Mouse (Mus musculus) midbrain, embryonic 16.5 days (tissue): ENCODE data around the gene Fam234a. TPM values are rescaled to one million over a fixed set of nuclear protein-coding genes. Genes with fewer than 3 reads are reported as not detected.

ENCODE experiments used
- ATAC-seq: fragments of 200-750 bp; cut with Nextera tagmentation; 2 replicates; pipeline ENCODE4 v1.8.0; 2017; ENCODE audit warnings: moderate TSS enrichment
- H3K27ac ChIP-seq: fragments of 300-500 bp; sonication (generic); 2 replicates; pipeline ENCODE4 v1.5.1; 2014; ENCODE audit warnings: mild to moderate bottlenecking, low read length, mixed read lengths
- H3K27me3 ChIP-seq: fragments of 300-500 bp; sonication (generic); 2 replicates; pipeline ENCODE4 v1.6.1; 2014; ENCODE audit warnings: low read depth, low read length, mixed read lengths; ENCODE audit not compliant: control insufficient read depth, insufficient read depth
- H3K36me3 ChIP-seq: fragments of 300-500 bp; sonication (generic); 2 replicates; pipeline ENCODE4 v1.6.1; 2014; ENCODE audit warnings: mild to moderate bottlenecking, low read length, moderate library complexity, mixed read lengths; ENCODE audit not compliant: control insufficient read depth, insufficient read depth
- H3K4me1 ChIP-seq: fragments of 300-500 bp; sonication (generic); 2 replicates; pipeline ENCODE4 v1.6.1; 2014; ENCODE audit warnings: mild to moderate bottlenecking, low read length, mixed read lengths; ENCODE audit not compliant: control insufficient read depth, insufficient read depth
- H3K4me2 ChIP-seq: fragments of 300-500 bp; sonication (generic); 2 replicates; pipeline ENCODE4 v1.6.1; 2014; ENCODE audit warnings: mild to moderate bottlenecking, low read length, mixed read lengths
- H3K4me3 ChIP-seq: fragments of 300-500 bp; sonication (generic); 2 replicates; pipeline ENCODE4 v1.5.1; 2014; ENCODE audit warnings: low read depth, mild to moderate bottlenecking, low read length, moderate library complexity, mixed read lengths
- H3K9ac ChIP-seq: fragments of 300-500 bp; sonication (generic); 2 replicates; pipeline ENCODE4 v1.6.1; 2014; ENCODE audit warnings: low read depth, low read length, mixed read lengths
- H3K9me3 ChIP-seq: fragments of 300-500 bp; sonication (generic); replicated peaks from 2 replicates; pipeline ENCODE4 v1.6.1; 2014; ENCODE audit warnings: mild to moderate bottlenecking, low read length, mixed read lengths; ENCODE audit not compliant: control insufficient read depth, poor library complexity, severe bottlenecking
- WGBS: fragments of 180-500 bp; shearing (Covaris S2); extraction: QIAGEN DNeasy Blood & Tissue Kit; methylation state at CpG from one replicate; pipeline ENCODE4 v1.1.7; 2014; 5-methylcytosine and 5-hydroxymethylcytosine counted together
- polyA plus RNA-seq: library from polyadenylated mRNA; unstranded; fragments of >200 nt; fragmentation: Nextera tagmentation; extraction: Ambion mirVana; gene quantifications from 2 replicates; pipeline ENCODE4 v1.2.1, GENCODE M21; 2015

Gene Fam234a
- polyA plus RNA-seq, 1 experiment from 2014 or later, result 32.6 TPM

- no peak overlapping the region for H3K9ac ChIP-seq
- no peaks in the 10 kb centered on the region for H3K27me3 ChIP-seq
- H3K4me3 ChIP-seq, result no peak overlapping the region
- H3K36me3 ChIP-seq, result no peaks in the 10 kb centered on the region
- no peak overlapping the region for H3K27ac ChIP-seq
- no peaks in the 10 kb centered on the region for H3K9me3 ChIP-seq
- ATAC-seq, result no peak
- H3K4me2 ChIP-seq, result no peak overlapping the region
- peaks cover 15% of the 10 kb centered on the region for H3K4me1 ChIP-seq
- 73% methylated on average over 2 of the region's 2 CpGs for WGBS
Observed at GRCm38 (mm10) chr17:26239551-26239950, 4.5 kb downstream of the Fam234a start.

- Histone ChIP-seq H3K27me3 (no peaks in the 10 kb centered on the region), H3K27ac (no peak overlapping the region), H3K4me1 (peaks cover 3% of the 10 kb centered on the region), H3K9me3 (no peaks in the 10 kb centered on the region), H3K4me2 (no peak overlapping the region), H3K4me3 (no peak overlapping the region), H3K36me3 (no peaks in the 10 kb centered on the region), H3K9ac (no peak overlapping the region)
- 88% methylated on average over 10 of the region's 10 CpGs for WGBS
- ATAC-seq, result no peak
Observed at GRCm38 (mm10) chr17:26237667-26238066, 6.4 kb downstream of the Fam234a start.

GRCm38 (mm10) chr17:26235077-26235815 lies 8.8 kb downstream of the Fam234a start:
- Histone ChIP-seq H3K4me1 (no peaks in the 10 kb centered on the region), H3K4me3 (no peak overlapping the region), H3K4me2 (no peak overlapping the region), H3K36me3 (no peaks in the 10 kb centered on the region), H3K27me3 (no peaks in the 10 kb centered on the region), H3K9ac (no peak overlapping the region; the same call in 1 of the 2 replicates), H3K27ac (no peak overlapping the region), H3K9me3 (no peaks in the 10 kb centered on the region)
- WGBS, result 66% methylated on average over 13 of the region's 13 CpGs
- no peak for ATAC-seq

GRCm38 (mm10) chr17:26234386-26234785 lies 9.7 kb downstream of the Fam234a start:
- H3K4me3 ChIP-seq, result no peak overlapping the region
- no peaks in the 10 kb centered on the region for H3K9me3 ChIP-seq
- H3K4me2 ChIP-seq, result no peak overlapping the region
- WGBS, result 89% methylated on average over 8 of the region's 8 CpGs
- no peak overlapping the region for H3K9ac ChIP-seq
- H3K27me3 ChIP-seq, result no peaks in the 10 kb centered on the region
- no peak for ATAC-seq
- H3K4me1 ChIP-seq, result no peaks in the 10 kb centered on the region
- H3K27ac ChIP-seq, result no peak overlapping the region
- no peaks in the 10 kb centered on the region for H3K36me3 ChIP-seq

- WGBS, result 71% methylated on average over 8 of the region's 8 CpGs
- Histone ChIP-seq H3K4me2 (no peak overlapping the region), H3K4me1 (no peaks in the 10 kb centered on the region), H3K27me3 (no peaks in the 10 kb centered on the region), H3K4me3 (no peak overlapping the region), H3K27ac (no peak overlapping the region), H3K9me3 (no peaks in the 10 kb centered on the region), H3K36me3 (no peaks in the 10 kb centered on the region), H3K9ac (no peak overlapping the region)
- no peak for ATAC-seq
Observed at GRCm38 (mm10) chr17:26232863-26233262, 11.2 kb downstream of the Fam234a start.

GRCm38 (mm10) chr17:26231156-26231555 lies 12.9 kb downstream of the Fam234a start:
- Histone ChIP-seq H3K36me3 (no peaks in the 10 kb centered on the region), H3K27me3 (no peaks in the 10 kb centered on the region), H3K9ac (no peak overlapping the region), H3K4me1 (no peaks in the 10 kb centered on the region), H3K27ac (no peak overlapping the region), H3K4me2 (no peak overlapping the region), H3K4me3 (no peak overlapping the region), H3K9me3 (no peaks in the 10 kb centered on the region)
- ATAC-seq, result no peak
- 90% methylated on average over 5 of the region's 5 CpGs for WGBS

GRCm38 (mm10) chr17:26229776-26230175 lies 14.3 kb downstream of the Fam234a start:
- H3K9me3 ChIP-seq, result no peaks in the 10 kb centered on the region
- no peak overlapping the region for H3K4me2 ChIP-seq
- H3K9ac ChIP-seq, result no peak overlapping the region
- ATAC-seq, result no peak
- H3K4me1 ChIP-seq, result no peaks in the 10 kb centered on the region
- H3K27me3 ChIP-seq, result no peaks in the 10 kb centered on the region
- no peak overlapping the region for H3K27ac ChIP-seq
- H3K36me3 ChIP-seq, result no peaks in the 10 kb centered on the region
- H3K4me3 ChIP-seq, result no peak overlapping the region
- 98% methylated on average over 5 of the region's 5 CpGs for WGBS

GRCm38 (mm10) chr17:26225150-26225549 lies 18.9 kb downstream of the Fam234a start:
- Histone ChIP-seq H3K9ac (no peak overlapping the region), H3K27ac (no peak overlapping the region)
- WGBS, result 91% methylated on average over 12 of the region's 12 CpGs

GRCm38 (mm10) chr17:26221508-26221907 lies 22.5 kb downstream of the Fam234a start:
- Histone ChIP-seq H3K9ac (no peak overlapping the region), H3K36me3 (peaks cover 3% of the 10 kb centered on the region; the same call in 1 of the 2 replicates), H3K27ac (no peak overlapping the region), H3K4me3 (no peak overlapping the region), H3K27me3 (no peaks in the 10 kb centered on the region), H3K4me1 (no peaks in the 10 kb centered on the region), H3K9me3 (no peaks in the 10 kb centered on the region), H3K4me2 (no peak overlapping the region)
- no peak for ATAC-seq
- WGBS, result 75% methylated on average over 2 of the region's 2 CpGs

More at GRCm38 (mm10) chr17:26225150-26225549, 18.9 kb downstream of the Fam234a start:
- Histone ChIP-seq H3K9me3 (no peaks in the 10 kb centered on the region), H3K36me3 (peaks cover under 1% of the 10 kb centered on the region; the same call in 1 of the 2 replicates), H3K4me2 (no peak overlapping the region), H3K4me1 (no peaks in the 10 kb centered on the region), H3K27me3 (no peaks in the 10 kb centered on the region), H3K4me3 (no peak overlapping the region)
- ATAC-seq, result no peak
